Mouse (Mus musculus): ENCODE data around the gene Prrc2b. TPM values are rescaled to one million over a fixed set of nuclear protein-coding genes. Genes with fewer than 3 reads are reported as not detected.
A peak's percentile ranks its signal among the peaks of the same experiment; 100 is the strongest.

The Prrc2b gene
- polyA plus RNA-seq, 3 experiments from 2014 or later, result 33.6 to 40.3 (median 35.2) TPM

- ATAC-seq, result peak; percentile 96
Measured at GRCm38 (mm10) chr2:32137667-32138266, 13.1 kb upstream of the Prrc2b start.

GRCm38 (mm10) chr2:32139377-32139776 lies 11.5 kb upstream of the Prrc2b start:
- ATAC-seq, result no peak

- ATAC-seq, result no peak
Measured at GRCm38 (mm10) chr2:32140498-32140934, 10.4 kb upstream of the Prrc2b start.

DNA sequence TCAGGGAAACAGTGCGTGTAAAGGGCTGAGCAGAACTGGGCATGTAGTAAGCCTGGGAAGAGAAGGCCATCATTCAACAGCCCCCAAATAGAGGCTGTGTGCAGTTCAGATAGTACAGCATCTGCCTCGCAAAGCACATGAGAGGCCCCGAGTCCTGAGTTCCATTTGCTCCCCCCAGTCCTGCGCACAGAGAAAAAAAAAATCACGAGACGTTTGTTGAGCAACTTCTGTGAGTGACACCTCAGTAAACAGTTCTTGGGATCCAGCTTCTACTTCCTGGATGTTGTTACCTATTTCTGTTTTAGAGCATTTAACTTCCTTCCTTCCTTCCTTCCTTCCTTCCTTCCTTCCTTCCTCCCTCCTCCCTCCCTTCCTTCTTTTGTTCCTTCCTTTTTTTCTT lies 9.3 kb upstream of the Prrc2b start:
- no peak for ATAC-seq

DNA sequence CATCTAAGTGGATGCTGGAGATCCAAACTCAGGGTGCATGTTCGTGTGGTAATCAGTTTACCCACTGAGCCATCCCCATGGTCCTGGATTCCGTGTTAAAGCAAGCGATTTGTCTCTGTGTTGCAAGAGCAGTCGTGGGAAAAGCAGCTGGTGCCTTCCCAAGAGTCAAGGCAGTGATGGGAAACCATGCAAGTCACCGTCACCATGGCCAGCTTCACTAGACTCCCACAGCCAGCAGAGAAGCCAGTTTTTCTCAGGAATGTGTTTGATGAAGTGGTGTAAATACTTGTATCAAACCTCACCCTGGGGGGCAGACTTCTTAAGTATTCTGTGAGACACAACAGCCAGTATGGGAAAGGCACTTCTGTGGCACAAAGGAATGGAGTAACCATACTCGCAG lies 8.5 kb upstream of the Prrc2b start:
- no peak for ATAC-seq

DNA sequence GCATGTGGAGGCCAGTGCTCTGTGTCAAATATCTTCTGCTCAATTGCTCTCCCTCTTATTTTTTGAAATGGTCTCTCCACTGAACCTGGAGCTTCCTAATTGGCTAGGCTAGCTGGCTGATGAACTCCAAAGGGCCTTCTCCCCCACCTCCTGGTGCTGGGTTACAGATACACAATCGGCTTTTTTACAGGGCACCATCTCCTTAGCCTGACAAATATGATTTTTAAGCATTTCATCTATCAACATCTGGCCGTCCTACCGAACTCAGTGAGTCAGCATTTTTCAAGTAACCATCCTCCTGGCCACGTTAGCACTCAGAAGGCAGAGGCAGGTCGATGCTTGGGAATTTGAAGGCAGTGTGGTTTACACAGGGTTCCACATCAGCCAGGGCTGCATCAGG lies 6.2 kb upstream of the Prrc2b start:
- no peak for ATAC-seq

DNA sequence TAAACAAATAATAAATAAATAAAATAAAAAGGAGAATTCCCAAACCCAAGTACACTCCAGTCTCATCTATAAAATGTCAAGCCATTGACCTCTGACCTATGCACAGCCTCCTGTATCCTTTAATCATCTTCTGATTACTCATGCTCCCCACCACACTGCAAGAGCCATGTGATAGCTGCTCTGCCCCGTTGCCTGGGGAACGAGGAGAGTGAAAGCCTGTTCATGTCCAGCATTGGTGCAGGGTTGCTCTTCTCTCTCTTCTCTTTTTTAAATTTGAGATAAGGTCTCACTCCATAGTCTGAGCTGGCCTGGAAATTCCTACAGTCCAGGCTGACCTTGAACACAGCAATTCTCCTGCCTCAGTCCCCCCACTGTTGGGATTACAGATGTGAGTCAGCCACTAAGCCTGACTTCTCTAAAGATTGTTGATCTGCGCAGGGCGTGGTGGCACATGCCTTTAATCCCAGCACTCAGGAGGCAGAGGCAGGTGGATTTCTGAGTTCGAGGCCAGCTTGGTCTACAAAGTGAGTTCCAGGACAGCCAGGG lies 4.2 kb upstream of the Prrc2b start:
- ATAC-seq, result no peak

- no peak for ATAC-seq
Measured at GRCm38 (mm10) chr2:32150135-32150534, 747 bp upstream of the Prrc2b start.

DNA sequence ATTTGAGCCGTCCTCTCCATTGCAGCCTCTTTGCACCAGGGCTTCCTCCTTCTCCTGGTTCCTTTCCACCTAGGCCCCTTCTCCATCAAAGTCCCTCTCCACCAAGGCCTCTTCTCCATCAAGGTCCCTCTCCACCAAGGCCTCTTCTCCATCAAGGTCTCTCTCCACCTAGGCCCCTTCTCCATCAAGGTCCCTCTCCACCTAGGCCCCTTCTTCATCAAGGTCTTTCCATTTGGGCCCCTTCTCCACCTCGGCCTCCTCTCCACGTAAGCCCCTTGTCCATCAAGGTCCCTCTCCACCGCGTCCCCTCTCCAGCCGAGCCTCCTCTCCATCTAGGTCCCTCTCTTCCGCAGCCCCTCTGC lies 339 bp upstream of the Prrc2b start:
- ATAC-seq, result no peak

DNA sequence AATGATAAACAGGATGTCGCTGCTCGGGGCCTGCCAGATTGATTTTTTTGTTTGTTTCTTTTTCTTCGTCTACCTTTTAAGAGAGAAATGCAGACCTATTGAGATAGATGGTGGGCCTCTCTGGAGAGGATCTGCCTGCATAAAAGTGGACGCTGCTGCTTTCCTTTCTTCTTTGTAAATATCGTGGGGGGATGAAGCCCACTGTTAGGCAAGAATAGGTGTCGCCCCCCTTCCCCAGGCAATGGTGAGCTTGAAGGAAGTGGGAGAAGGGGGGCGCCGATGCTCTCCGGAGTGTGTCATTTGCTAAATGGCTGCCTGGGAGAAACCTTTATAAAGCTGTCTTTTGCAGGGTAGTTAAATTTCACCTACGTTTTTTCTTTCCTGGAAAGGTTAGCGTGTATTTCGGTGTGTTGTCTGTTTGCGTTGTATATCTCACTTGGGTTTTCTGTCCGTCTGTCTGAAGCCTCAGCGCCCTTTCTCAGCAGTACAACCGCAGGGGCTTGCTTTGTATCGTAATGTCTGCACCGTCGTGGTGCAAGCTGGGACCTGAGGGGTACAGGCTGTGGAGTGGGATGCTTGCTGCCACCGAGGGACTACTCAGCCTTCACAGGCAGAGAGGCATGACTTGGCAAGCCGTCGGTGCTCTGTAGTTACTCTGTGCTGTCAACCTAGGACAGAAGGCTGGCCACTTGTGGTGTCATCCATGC lies 931 bp downstream of the Prrc2b start:
- ATAC-seq, result peak; percentile 14

DNA sequence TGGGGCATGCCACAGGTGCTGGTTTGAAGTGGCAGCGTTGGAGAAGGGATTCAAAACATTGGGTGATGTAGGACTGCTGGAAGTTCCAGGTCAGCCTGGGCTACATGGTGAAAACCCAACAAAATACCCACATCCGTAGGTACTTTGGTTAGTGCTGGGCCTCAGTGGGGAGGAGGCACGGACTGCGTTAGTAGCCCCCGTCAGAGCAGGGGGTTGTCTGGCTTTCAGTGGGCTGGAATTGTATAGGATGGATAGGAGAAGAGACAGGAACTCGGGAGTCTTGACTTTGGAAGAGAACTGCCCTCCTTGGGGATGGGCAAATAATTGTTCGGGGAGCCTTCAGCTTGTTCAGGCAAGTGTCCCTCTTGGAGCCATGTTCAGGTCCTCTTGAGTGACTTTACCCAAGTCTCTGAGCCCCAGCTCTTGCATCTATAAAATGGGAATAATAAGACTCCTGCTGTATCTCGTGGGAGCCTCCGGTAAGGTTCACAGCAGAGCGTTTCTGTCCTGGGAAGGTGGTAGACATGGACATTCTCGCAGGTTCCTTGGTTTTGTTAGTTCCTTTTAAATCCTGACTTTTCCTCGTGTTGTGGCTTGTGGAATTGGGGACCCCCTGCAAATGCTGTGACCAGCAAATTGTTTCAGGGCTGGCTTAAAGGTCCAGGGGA lies 1.6 kb downstream of the Prrc2b start:
- peak; percentile 47 for ATAC-seq

GRCm38 (mm10) chr2:32153041-32153790 lies 2.3 kb downstream of the Prrc2b start:
- no peak for ATAC-seq

DNA sequence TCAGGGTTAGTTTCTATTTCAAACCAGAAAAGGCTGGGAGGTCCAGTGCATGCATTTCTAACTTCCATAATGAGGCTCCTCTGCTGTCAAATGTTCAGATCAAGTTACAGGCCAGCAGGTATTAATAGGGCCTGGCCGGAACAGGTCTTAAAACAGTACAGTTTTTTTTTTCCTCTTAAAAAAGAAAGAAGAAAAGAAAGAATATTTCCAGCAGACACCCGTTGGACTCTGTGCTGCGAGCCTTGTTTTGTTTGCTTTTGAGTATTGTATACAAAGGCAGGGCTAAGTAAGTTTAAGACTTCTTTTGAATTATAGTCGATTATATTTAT lies 2.9 kb downstream of the Prrc2b start:
- no peak for ATAC-seq

DNA sequence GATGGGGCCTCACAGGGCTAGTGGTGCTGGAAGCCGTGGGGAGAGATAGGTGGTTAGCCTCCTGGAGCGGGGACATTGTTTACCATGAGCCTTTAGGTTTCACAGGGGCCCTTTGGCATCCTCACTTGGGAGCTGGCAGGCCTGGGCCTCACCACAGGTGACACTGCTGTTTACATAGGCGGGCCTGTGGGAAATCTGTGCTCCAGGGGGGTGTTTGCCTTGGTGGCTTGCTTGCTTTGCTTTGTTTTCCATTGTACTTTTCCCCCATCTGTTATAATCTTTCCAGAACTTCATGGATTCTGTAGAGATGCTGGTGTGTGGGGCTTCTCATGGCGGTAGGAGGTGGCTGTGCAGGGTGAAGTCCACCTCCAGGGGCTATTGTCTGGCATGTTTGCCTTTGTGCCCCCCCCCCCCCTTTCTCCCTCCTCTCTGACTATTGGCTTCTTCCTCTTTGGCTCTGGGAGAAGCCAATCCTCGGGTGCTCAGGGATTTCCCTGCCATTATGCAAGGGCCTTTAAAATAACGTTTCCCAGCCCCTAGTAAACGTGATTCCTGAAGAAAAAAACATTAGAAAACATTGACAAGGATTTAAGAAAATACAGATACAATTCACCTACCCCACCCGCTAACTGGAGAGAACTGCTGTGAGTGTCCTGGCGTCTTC lies 3.6 kb downstream of the Prrc2b start:
- no peak for ATAC-seq

GRCm38 (mm10) chr2:32154998-32155541 lies 4.2 kb downstream of the Prrc2b start:
- ATAC-seq, result no peak

- peak; percentile 49 for ATAC-seq
Measured at GRCm38 (mm10) chr2:32155614-32156013, 4.7 kb downstream of the Prrc2b start.

DNA sequence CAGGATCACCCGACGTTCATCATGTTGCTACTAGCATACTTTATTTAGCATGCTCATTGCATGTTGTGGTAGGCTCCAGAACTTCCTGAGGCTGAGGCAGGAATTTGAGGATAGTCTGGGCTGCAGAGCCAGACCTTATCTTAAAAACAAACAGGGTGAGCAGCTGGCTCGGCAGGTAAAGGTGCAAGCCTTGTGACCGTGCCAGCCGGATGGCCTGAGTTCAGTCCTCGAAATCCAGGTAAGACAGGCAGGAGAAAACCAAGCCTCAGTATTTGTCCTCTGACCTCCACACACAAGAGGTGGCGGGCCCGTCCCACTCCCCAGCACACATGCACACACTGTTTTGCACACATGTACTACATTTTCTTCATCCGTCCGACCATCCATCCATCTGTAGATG lies 5.8 kb downstream of the Prrc2b start:
- no peak for ATAC-seq

DNA sequence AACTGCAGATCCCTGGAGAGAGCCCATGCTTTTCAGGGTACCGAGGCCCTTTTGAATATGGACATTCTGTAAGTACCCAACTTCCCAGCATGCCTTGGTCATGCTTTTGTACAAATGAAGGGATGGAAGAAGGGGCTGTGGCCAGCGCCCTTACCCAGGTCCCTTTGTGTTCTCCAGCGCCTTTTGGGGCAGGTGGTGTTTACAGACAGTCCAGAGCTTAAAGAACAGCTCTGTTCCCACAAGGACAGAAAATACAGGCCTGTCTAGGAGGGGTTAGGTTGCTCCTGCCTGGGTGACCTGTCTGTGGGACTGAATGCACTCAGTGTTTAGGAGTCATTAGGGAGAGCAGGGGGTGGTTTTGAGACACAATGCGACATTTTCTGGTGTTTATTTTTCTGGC lies 6.4 kb downstream of the Prrc2b start:
- no peak for ATAC-seq

GRCm38 (mm10) chr2:32158616-32159239 lies 7.8 kb downstream of the Prrc2b start:
- ATAC-seq, result no peak

GRCm38 (mm10) chr2:32160525-32160924 lies 9.6 kb downstream of the Prrc2b start:
- ATAC-seq, result no peak

GRCm38 (mm10) chr2:32160967-32161366 lies 10.1 kb downstream of the Prrc2b start:
- ATAC-seq, result no peak

- ATAC-seq, result no peak
Measured at GRCm38 (mm10) chr2:32162102-32162501, 11.2 kb downstream of the Prrc2b start.

All from inflammation-experienced regulatory T-cells, adult 6 months (primary cell).